Mouse (Mus musculus) thymus, adult 18-20 months (tissue): ENCODE results near the gene Fbxl14.

Experiments
- DNase-seq, 2 experiments: peaks; one replicate each; pipeline ENCODE4 v3.0.0; 2022; ENCODE audit warnings: mixed read lengths in 2 of 2

Fbxl14 gene

GRCm38 (mm10) chr6:119472135-119472534, 7.3 kb upstream of the Fbxl14 start:
- DNase-seq: no peak

GRCm38 (mm10) chr6:119472705-119473104, 6.8 kb upstream of the Fbxl14 start:
- no peak for DNase-seq

DNA sequence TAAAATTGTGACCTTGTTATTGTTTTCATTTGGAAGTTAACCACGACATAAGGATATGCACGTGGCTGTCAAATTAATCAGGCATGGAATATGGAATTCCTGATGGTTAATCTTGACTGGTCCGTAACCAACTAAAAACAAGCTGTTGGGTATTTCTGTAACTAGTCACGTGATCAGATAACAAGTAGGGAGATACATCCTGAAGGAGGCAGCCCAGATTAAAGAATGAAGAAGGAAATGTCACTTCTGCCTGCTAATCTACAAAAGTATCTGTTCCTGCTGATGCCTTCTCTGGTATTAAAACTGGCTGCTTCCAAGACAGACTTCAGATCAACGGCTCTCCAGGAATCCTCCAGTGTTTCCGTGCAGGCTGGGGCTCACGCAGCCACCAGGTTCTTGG, 6.0 kb upstream of the Fbxl14 start:
- no peak for DNase-seq

DNA sequence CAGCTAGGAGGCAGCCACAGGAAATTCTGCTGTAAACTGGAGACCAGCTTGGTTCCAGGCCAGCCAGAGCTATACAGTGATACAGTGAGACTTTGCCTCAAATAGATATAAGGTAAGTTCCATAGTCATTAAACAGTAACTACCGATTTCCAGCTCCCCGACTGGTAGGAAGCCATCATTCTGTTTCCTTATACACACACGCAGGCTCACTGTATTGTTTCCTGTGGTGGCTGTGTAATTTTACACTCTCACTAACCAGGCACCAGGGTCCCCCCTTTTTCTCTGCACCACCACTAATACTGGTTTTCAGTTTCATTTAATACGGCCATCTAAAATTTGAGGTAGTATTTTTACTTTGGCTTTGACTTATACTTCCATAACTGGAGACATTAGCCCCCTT, 5.5 kb upstream of the Fbxl14 start:
- no peak for DNase-seq

DNA sequence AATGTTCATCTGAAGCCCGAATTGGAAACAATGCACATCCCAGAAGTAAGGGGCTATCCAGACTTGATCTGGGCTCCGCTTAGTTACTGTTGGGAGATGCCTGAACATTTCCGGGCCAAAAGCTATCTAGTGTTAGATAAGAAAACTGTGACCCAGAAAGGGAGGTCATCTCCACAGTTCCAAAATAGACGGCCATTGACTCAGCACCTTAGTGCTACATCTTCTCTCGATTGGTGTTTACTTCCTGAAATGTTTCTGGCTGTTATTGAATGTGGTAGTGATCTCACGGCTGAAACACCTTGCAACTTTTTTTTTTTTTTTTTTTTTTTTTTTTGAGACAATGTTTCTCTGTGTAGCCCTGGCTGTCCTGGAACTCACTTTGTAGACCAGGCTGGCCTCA, 3.5 kb upstream of the Fbxl14 start:
- DNase-seq: no peak

- DNase-seq: no peak
Observed at GRCm38 (mm10) chr6:119477686-119478310, 1.7 kb upstream of the Fbxl14 start.

DNA sequence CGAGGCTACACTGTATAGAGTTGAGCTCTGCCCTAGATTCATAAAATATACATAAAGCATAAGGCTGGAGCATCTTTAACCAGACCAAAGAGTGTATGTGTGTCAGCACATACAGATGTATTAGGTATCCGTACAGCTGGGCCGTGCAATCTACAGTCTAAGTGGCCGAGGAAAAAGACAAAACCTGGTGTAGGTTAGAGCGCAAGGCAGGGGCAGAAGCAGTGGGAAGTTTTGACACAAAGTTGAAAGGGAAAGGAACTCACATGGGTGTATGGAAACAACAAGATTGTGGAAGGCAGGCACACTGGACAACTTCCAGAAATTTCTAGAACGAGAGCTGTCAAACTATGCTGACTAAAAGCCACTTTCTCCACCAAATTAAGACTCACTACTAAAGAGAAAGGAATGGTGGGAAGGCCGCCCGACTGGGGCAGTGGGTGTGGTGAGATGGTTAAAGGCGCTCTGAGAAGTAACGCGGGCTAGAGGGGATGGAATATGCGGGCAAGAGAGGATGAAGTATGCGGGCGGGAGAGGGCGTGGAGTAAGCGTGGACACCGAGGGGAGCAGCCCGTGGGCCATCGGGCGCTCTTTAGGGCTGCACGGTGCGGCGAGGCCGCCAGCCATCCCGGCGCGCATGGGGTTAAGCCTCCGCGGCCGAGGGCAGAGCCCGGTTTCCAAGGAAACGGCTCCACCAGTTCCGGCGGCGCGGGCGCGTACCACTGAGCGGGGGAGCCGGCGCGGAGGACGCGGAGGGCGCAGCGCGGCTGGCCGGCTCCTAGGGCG, 717 bp upstream of the Fbxl14 start:
- peak; percentile 72 to 79 for DNase-seq

GRCm38 (mm10) chr6:119479876-119480705, 623 bp downstream of the Fbxl14 start:
- DNase-seq: peak; percentile 66 to 68

DNA sequence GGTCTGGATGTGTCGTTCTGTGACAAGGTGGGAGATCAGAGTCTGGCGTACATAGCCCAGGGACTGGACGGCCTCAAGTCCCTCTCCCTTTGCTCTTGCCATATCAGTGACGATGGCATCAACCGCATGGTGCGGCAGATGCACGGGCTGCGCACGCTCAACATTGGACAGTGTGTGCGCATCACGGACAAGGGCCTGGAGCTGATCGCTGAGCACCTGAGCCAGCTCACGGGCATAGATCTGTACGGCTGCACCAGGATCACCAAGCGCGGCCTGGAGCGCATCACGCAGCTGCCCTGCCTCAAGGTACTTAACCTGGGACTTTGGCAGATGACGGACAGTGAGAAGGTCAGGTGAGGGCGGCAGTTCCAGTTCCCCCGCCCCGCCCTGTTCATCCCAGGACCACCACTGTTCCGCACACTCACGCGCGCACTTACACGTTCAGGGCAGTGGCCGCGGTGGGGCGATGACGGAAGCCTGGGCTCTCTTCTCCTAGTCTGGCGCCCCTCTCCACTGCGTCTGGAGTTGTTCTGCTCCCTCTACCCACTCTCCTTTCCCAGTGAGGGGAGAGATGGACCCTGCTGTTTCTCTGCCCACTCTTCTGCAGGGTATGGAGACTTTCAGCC, 1.4 kb downstream of the Fbxl14 start:
- DNase-seq: peak; percentile 40 to 53

GRCm38 (mm10) chr6:119481741-119482390, 2.4 kb downstream of the Fbxl14 start:
- peak in 1 of 2 experiments; percentile 50 for DNase-seq

DNA sequence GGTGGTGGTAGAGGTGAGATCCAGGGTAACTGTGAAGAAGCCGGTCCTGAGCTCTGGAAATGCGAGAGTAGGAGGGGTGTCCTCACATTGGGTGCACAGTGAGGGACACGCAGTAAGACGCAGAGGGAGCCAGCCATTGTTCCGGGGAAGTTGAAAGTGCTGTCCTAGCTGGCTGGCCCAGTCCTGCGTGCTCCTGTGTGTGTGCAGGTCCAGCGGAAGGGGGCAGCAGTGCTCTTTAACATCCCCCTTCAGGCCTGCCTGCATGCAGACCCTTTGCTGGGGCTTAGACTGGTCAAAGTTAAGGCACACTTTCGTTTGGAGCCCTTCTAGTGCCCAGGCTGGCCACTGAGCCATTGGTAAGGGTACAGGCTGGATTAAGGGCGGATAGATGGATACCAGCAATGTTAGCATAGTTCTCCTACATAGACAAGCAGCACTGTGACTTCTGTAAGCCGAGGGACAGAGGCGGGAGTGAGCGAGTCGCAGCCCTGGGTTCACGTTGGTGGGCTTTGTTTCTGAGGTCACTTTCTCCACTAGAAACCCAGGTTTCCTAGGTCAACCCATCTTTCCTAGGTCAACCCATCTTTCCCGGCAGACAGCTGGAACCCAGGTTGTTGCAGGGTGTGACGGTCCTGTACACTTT, 3.6 kb downstream of the Fbxl14 start:
- DNase-seq: no peak

DNA sequence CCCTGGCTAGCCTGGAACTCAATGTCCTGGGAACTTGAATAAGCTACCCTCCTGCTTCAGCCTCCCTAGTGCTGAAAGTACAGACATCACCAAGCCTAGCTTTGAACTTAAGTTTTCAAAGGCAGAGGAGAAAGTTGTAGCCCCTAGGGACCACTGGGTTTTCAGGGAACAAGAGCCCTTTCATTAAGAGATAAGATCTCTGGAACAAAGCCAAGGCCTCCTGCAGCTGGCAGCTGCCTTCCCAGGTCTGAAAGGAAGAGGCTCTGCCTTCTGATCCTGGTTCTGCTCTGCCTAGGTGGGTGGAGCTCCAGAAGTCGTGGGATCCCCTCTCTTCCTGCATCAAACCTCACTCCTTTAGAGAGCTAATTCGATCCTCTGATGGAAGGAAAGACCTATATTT, 6.0 kb downstream of the Fbxl14 start:
- no peak for DNase-seq

GRCm38 (mm10) chr6:119486381-119487084, 7.1 kb downstream of the Fbxl14 start:
- no peak for DNase-seq

DNA sequence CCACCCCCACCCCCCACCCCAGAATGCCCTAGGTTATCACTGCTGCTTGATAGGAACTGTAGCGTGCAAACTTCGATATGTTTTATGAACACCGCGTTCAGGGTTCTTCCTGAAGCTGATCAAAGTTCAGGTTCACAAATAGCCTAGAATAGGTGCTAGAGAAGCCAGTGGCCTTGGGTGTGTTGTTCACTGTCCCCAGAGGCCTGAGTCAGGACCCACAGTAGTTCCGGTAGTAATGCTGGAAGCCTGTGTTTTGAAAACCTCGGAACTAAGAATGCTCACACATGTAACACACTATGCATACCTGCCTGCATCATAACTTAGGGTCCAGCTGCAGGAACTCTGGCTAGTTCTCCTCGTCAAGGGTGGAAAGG, 7.6 kb downstream of the Fbxl14 start:
- no peak for DNase-seq

- no peak for DNase-seq
Observed at GRCm38 (mm10) chr6:119487619-119488018, 8.2 kb downstream of the Fbxl14 start.

- no peak for DNase-seq
Observed at GRCm38 (mm10) chr6:119489765-119490164, 10.3 kb downstream of the Fbxl14 start.

DNA sequence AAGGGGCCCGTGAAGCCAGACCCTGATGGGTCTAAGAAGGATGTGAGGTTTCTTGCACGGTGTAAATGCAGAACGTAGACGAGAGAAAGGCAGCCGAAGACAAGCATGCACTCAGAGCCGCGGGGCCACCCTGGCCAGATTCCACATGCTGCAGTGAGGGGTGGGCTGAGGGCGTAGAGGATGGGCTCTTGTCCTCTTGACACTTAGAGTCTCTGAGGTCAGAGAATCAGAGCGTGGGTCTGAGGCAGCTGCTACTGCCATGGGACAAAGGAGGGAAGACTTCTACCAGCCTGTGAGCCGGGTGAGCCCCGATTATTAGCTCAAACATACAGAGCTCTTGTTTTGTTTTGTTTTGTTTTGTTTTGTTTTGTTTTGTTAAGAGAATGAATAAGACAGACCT, 11.1 kb downstream of the Fbxl14 start:
- no peak for DNase-seq

DNA sequence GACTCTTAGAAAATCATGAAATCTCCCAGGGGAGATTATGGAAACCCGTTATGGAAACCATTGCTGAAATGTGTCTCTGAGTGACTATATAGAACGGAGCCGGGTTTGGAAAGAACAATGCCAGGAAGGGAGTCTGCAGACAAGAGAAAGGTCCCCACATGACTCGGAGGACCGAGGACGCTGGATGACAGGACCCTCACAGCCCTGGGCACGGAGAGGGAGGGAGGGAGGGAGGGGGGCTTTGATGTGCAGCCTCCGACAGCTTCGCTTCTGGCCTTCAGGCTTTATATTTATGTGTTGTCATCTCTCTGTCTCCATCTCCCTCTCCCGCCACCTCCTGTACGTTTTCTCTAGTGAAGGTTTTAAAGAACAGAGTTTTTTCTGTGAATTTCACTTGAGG, 11.5 kb downstream of the Fbxl14 start:
- DNase-seq: no peak

DNA sequence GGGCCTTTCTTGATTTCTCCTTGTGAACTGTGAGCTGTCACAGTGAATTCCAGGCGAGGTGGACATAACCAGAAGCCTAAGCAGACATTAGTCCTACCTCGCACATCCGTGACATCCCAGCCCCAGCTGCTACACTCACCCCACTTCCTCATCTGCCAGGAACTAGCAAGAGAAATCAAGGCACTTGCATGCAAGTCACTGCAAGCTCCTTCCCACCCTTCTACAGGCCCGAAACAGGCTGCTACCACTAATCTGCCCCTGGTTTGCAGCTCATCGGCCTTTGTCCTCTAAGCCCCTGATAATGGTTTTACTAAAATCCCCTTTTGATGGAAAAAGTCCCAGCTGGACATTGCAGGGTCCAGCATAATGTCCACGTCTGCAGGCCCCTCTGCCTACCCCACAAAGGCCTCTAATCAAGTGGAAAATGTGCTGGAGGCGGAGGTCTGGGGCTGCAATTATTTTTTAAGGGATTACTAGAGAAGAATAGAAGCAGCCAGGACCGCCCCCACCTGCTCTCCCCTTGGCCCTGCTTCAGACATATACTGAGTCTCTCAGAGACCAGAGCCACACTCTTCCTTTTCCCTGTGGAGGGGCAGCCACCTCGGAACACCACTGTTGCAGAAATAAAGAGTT, 12.6 kb downstream of the Fbxl14 start:
- DNase-seq: no peak

- DNase-seq: no peak
Observed at GRCm38 (mm10) chr6:119492630-119493014, 13.2 kb downstream of the Fbxl14 start.

GRCm38 (mm10) chr6:119499271-119499670, 19.8 kb downstream of the Fbxl14 start:
- peak; percentile 56 to 77 for DNase-seq
